Mouse (Mus musculus) left cerebral cortex, adult 18-20 months (tissue): ENCODE results near the gene Plin1. TPM values are rescaled to one million over a fixed set of nuclear protein-coding genes. Genes with fewer than 3 reads are reported as not detected.

Experiments used
- DNase-seq, 2 experiments: peaks; one replicate each; pipeline ENCODE4 v3.0.0; 2021 to 2022; ENCODE audit warnings: low spot score in 2 of 2, mixed read lengths in 1 of 2
- long read RNA-seq, 2 experiments: library from polyadenylated mRNA; stranded (forward); transcript quantifications; one replicate each; pipeline ENCODE4 v2.0.0; 2021
- total RNA-seq, 2 experiments: library from RNA; stranded (reverse); gene quantifications; 2 replicates each; pipeline ENCODE4 v1.2.3; 2021

The Plin1 gene
- not detected for total RNA-seq
- long read RNA-seq, experiment 1, result 0 reads
- long read RNA-seq, experiment 2, result 0 reads

GRCm38 (mm10) chr7:79732622-79733021 lies at the start of gene Plin1:
Plin1 (minus strand) TSS chr7:79732903.
- DNase-seq, result no peak

GRCm38 (mm10) chr7:79782516-79782855 lies 49.8 kb upstream of the Plin1 start:
- DNase-seq, result no peak

- DNase-seq, result no peak
Observed at GRCm38 (mm10) chr7:79781826-79782515, 49.3 kb upstream of the Plin1 start.

GRCm38 (mm10) chr7:79780647-79781626 lies 48.2 kb upstream of the Plin1 start:
- peak; percentile 70 to 83 for DNase-seq

- peak; percentile 33 to 67 for DNase-seq
Observed at GRCm38 (mm10) chr7:79771561-79772512, 39.1 kb upstream of the Plin1 start.

- no peak for DNase-seq
Observed at GRCm38 (mm10) chr7:79769664-79770063, 37.0 kb upstream of the Plin1 start.

- no peak for DNase-seq
Observed at GRCm38 (mm10) chr7:79765991-79766390, 33.3 kb upstream of the Plin1 start.

- DNase-seq, result no peak
Observed at GRCm38 (mm10) chr7:79762106-79762505, 29.4 kb upstream of the Plin1 start.

GRCm38 (mm10) chr7:79761124-79761876 lies 28.6 kb upstream of the Plin1 start:
- DNase-seq, result no peak

- no peak for DNase-seq
Observed at GRCm38 (mm10) chr7:79759766-79760165, 27.1 kb upstream of the Plin1 start.

- no peak for DNase-seq
Observed at GRCm38 (mm10) chr7:79758176-79758575, 25.5 kb upstream of the Plin1 start.

- no peak for DNase-seq
Observed at GRCm38 (mm10) chr7:79756334-79756733, 23.6 kb upstream of the Plin1 start.

GRCm38 (mm10) chr7:79749511-79749910 lies 16.8 kb upstream of the Plin1 start:
- no peak for DNase-seq

GRCm38 (mm10) chr7:79747659-79748058 lies 15.0 kb upstream of the Plin1 start:
- no peak for DNase-seq

GRCm38 (mm10) chr7:79744585-79744984 lies 11.9 kb upstream of the Plin1 start:
- DNase-seq, result no peak

GRCm38 (mm10) chr7:79744051-79744450 lies 11.3 kb upstream of the Plin1 start:
- DNase-seq, result peak in 1 of 2 experiments; percentile 33

GRCm38 (mm10) chr7:79742659-79743536 lies 10.2 kb upstream of the Plin1 start, which contains the start of the genes Pex11a and Wdr93:
Pex11a (minus strand) TSS chr7:79743131.
Wdr93 (plus strand) TSS chr7:79743163.
- peak; percentile 64 to 66 for DNase-seq

GRCm38 (mm10) chr7:79742277-79742658 lies 9.6 kb upstream of the Plin1 start:
- no peak for DNase-seq

GRCm38 (mm10) chr7:79740279-79740678 lies 7.6 kb upstream of the Plin1 start:
- DNase-seq, result no peak
